Mouse (Mus musculus) limb, embryonic 14.5 days (tissue): Measurements from ENCODE around the gene Mal. TPM values are rescaled to one million over a fixed set of nuclear protein-coding genes. Genes with fewer than 3 reads are reported as not detected.
A peak's percentile ranks its signal among the peaks of the same experiment; 100 is the strongest.

Source experiments
- ATAC-seq: fragments of 200-750 bp; cut with Nextera tagmentation; 2 replicates; pipeline ENCODE4 v1.8.0; 2017; ENCODE audit warnings: low read depth, moderate number of reproducible peaks, moderate TSS enrichment; ENCODE audit not compliant: low FRiP score
- DNase-seq: peaks from one replicate; pipeline ENCODE4 v3.0.0-alpha.2; 2015; ENCODE audit warnings: low spot score
- H3K27ac ChIP-seq: fragments of 300-500 bp; sonication (generic); replicated peaks from 2 replicates; pipeline ENCODE4 v1.5.1; 2014; ENCODE audit warnings: low read depth, mild to moderate bottlenecking, low read length, moderate library complexity, mixed read lengths
- H3K27me3 ChIP-seq: fragments of 300-500 bp; sonication (generic); 2 replicates; pipeline ENCODE4 v1.6.1; 2014; ENCODE audit warnings: low read length, mixed read lengths; ENCODE audit not compliant: control insufficient read depth, insufficient read depth
- H3K36me3 ChIP-seq: fragments of 300-500 bp; sonication (generic); 2 replicates; pipeline ENCODE4 v1.6.1; 2014; ENCODE audit warnings: mild to moderate bottlenecking, low read length, moderate library complexity, mixed read lengths; ENCODE audit not compliant: control insufficient read depth, insufficient read depth
- H3K4me1 ChIP-seq: fragments of 300-500 bp; sonication (generic); 2 replicates; pipeline ENCODE4 v1.6.1; 2014; ENCODE audit warnings: antibody characterized with exemption, low read length, mixed read lengths; ENCODE audit not compliant: control insufficient read depth, insufficient read depth
- H3K4me2 ChIP-seq: fragments of 300-500 bp; sonication (generic); replicated peaks from 2 replicates; pipeline ENCODE4 v1.6.1; 2014; ENCODE audit warnings: low read depth, mild to moderate bottlenecking, low read length, moderate library complexity; ENCODE audit not compliant: severe bottlenecking
- H3K4me3 ChIP-seq: fragments of 300-500 bp; sonication (generic); replicated peaks from 2 replicates; pipeline ENCODE4 v1.5.1; 2014; ENCODE audit warnings: low read length
- H3K9ac ChIP-seq: fragments of 300-500 bp; sonication (generic); 2 replicates; pipeline ENCODE4 v1.6.1; 2014; ENCODE audit warnings: mild to moderate bottlenecking, low read depth, low read length, moderate library complexity; ENCODE audit not compliant: severe bottlenecking
- H3K9me3 ChIP-seq: fragments of 300-500 bp; sonication (generic); 2 replicates; pipeline ENCODE4 v1.6.1; 2016; ENCODE audit warnings: low read length; ENCODE audit not compliant: control insufficient read depth
- POLR2A ChIP-seq: fragments of 200-500 bp; IDR thresholded peaks from 2 replicates; pipeline ENCODE4 v1.8.0; 2012; ENCODE audit warnings: inconsistent platforms, mild to moderate bottlenecking, moderate library complexity, borderline replicate concordance; ENCODE audit not compliant: insufficient read depth, insufficient read length; ENCODE audit errors: extremely low read depth
- WGBS: fragments of 180-500 bp; shearing (Covaris S2); extraction: QIAGEN DNeasy Blood & Tissue Kit; methylation state at CpG from one replicate; pipeline ENCODE4 v1.1.7; 2014; 5-methylcytosine and 5-hydroxymethylcytosine counted together
- polyA plus RNA-seq, 2 experiments: library from polyadenylated mRNA; depleted of rRNA in 1 of 2; stranded (reverse) in 1 of 2; unstranded in 1 of 2; fragments of >200 nt; fragmentation: Nextera tagmentation in 1 of 2; extraction: Ambion mirVana in 1 of 2; gene quantifications; 2 replicates each; pipeline versions ENCODE4 v1.2.1 to v1.2.3; 2012 to 2014

Gene Mal
- polyA plus RNA-seq, 2 experiments: 2.5 to 12.5 TPM

DNA sequence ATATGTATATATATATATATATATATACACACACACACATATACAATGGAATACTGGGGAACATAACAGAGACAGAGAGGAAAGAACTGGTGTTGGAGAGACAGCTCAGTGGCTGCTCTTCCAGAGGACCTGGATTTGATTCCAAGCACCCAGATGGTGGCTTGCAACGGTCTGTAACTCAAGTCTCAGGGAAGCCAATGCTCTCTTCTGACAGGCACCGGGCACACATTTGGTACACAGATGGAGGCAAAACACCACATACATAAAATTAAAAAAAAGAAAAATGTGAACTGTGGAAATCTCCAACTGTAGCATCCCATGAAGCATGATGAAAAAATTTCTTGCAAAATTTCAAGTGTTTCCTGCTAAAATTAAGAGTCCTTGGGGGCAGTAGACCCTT, 31.7 kb downstream of the Mal start:
- no peaks in the 10 kb centered on the region for H3K9me3 ChIP-seq
- 74% methylated on average over 2 of the region's 2 CpGs for WGBS
- no peaks in the 10 kb centered on the region for H3K27me3 ChIP-seq
- no peak overlapping the region for H3K9ac ChIP-seq
- no peaks in the 10 kb centered on the region for H3K36me3 ChIP-seq
- ATAC-seq (no peak), DNase-seq (no peak)
- no peak overlapping the region for H3K27ac ChIP-seq
- H3K4me2 ChIP-seq: no peak overlapping the region
- no peaks in the 10 kb centered on the region for H3K4me1 ChIP-seq
- TF ChIP-seq POLR2A: no peak
- H3K4me3 ChIP-seq: no peak overlapping the region

DNA sequence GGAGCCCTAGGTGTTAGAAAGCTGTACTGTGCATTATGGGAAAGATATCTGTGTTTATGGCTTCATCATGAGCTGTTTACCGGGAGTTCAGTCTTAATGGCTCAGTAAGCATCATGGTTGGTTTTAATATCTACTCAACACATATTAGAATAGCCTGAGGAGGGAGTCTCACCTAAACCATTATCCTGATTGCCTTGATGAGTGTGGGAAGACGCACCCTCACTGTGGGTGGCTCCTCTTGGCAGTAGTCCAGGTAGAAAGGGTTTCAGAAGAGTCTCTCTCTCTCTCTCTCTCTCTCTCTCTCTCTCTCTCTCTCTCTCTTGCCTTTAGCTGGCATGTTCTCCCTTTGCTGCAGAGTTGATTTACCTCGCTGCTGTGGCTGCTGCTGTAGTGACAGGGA, 34.4 kb downstream of the Mal start:
- Histone ChIP-seq H3K9me3 (no peaks in the 10 kb centered on the region), H3K4me1 (no peaks in the 10 kb centered on the region), H3K36me3 (no peaks in the 10 kb centered on the region), H3K27me3 (no peaks in the 10 kb centered on the region), H3K4me3 (no peak overlapping the region), H3K4me2 (no peak overlapping the region), H3K9ac (no peak overlapping the region), H3K27ac (no peak overlapping the region)
- DNase-seq (no peak), ATAC-seq (no peak)
- WGBS: 42% methylated on average over 3 of the region's 3 CpGs
- TF ChIP-seq POLR2A: no peak

DNA sequence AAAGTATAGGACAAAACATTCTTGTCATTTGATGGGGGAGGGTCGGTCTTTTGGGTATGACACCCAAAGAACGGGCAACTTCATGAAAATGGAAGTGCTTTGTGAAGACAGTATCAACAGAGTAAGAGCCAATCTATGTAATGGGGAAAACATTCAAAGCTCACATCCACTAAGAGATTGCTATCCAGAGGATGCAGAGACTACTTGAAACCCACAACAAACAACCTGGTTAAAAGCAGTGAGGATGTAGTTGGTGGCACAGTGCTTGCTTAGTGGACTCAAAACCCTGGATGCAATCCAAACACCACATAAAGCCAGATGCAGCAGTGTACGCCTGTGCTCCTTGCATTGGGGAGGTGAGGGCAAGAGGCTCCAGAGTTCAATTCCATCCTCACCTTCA, 37.2 kb downstream of the Mal start:
- H3K4me2 ChIP-seq: no peak overlapping the region
- no peak overlapping the region for H3K4me3 ChIP-seq
- H3K27ac ChIP-seq: no peak overlapping the region
- no peaks in the 10 kb centered on the region for H3K4me1 ChIP-seq
- no peaks in the 10 kb centered on the region for H3K9me3 ChIP-seq
- 88% methylated on average over 3 of the region's 3 CpGs for WGBS
- ATAC-seq (no peak), DNase-seq (no peak)
- no peak overlapping the region for H3K9ac ChIP-seq
- no peak for TF ChIP-seq POLR2A
- H3K36me3 ChIP-seq: no peaks in the 10 kb centered on the region
- no peaks in the 10 kb centered on the region for H3K27me3 ChIP-seq

- H3K27me3 ChIP-seq: no peaks in the 10 kb centered on the region
- H3K9ac ChIP-seq: no peak overlapping the region
- no peak overlapping the region for H3K4me3 ChIP-seq
- 86% methylated on average over 4 of the region's 4 CpGs for WGBS
- H3K4me1 ChIP-seq: peaks cover 11% of the 10 kb centered on the region; the same call in 1 of the 2 replicates
- no peaks in the 10 kb centered on the region for H3K9me3 ChIP-seq
- TF ChIP-seq POLR2A: no peak
- no peak for ATAC-seq
- H3K4me2 ChIP-seq: no peak overlapping the region
- H3K36me3 ChIP-seq: no peaks in the 10 kb centered on the region
- H3K27ac ChIP-seq: no peak overlapping the region
- DNase-seq: no peak
These were observed 44.2 kb downstream of the Mal start for GRCm38 (mm10) chr2:127612288-127612687.

- H3K4me3 ChIP-seq: no peak overlapping the region
- H3K4me1 ChIP-seq: peaks cover 11% of the 10 kb centered on the region; the same call in 1 of the 2 replicates
- H3K4me2 ChIP-seq: no peak overlapping the region
- no peaks in the 10 kb centered on the region for H3K36me3 ChIP-seq
- no peak for DNase-seq
- H3K27ac ChIP-seq: no peak overlapping the region
- H3K9ac ChIP-seq: no peak overlapping the region
- 81% methylated on average over 4 of the region's 4 CpGs for WGBS
- H3K27me3 ChIP-seq: no peaks in the 10 kb centered on the region
- no peaks in the 10 kb centered on the region for H3K9me3 ChIP-seq
- no peak for TF ChIP-seq POLR2A
- no peak for ATAC-seq
These were observed 45.1 kb downstream of the Mal start for GRCm38 (mm10) chr2:127611386-127611785.

DNA sequence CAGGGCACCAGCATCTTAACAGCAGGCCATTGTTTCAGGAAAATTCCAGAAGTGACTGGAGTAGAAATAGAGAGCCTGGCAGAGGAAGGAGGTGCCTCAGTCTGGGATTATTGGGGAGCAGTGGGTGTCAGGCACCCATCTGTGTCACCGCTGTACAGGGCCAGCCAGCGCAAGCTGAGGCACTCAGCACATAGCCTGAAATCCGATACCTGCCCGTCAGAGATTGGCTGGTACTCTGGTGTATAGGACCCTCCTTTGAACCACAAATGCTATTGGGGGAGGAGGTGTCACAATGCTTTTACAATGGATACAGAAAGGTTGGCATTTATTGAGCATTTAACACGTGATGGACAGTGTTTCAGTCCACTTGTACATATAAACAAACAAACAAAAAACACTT, 47.5 kb downstream of the Mal start:
- Histone ChIP-seq H3K27me3 (no peaks in the 10 kb centered on the region), H3K36me3 (peaks cover 22% of the 10 kb centered on the region), H3K4me1 (peaks cover 11% of the 10 kb centered on the region; the same call in 1 of the 2 replicates), H3K9me3 (no peaks in the 10 kb centered on the region), H3K9ac (no peak overlapping the region), H3K4me2 (no peak overlapping the region), H3K4me3 (no peak overlapping the region), H3K27ac (no peak overlapping the region)
- WGBS: 3% methylated on average over 5 of the region's 5 CpGs
- TF ChIP-seq POLR2A: no peak
- ATAC-seq: peak; percentile 57; the same call in 1 of the 2 replicates
- peak; percentile 39 for DNase-seq
